20 mouse cellular contexts compared by ENCODE assay signal in genomic region chr1:162946837-162947558, GRCm38 (mm10). TPM values are rescaled to one million over a fixed set of nuclear protein-coding genes. Genes with fewer than 3 reads are reported as not detected.
DNase-seq lines count a peak whose midpoint lies in the region; ATAC-seq and TF ChIP-seq lines count a peak whose summit lies in the region.
"Had no signal": no experiment of that assay in that cellular context is flagged by ENCODE, and none has a peak within 500 bp of the region (broad histone marks: within the 10 kb centered on the region; RNA-seq: fewer than 3 reads in every experiment).

No protein-coding gene starts in this region.

- H3K27ac ChIP-seq in forebrain, embryonic 12.5 days, result no peak overlapping the region
- H3K27ac ChIP-seq in forebrain, postnatal 0 days (ENCODE audit: low read depth, low read length), result no peak overlapping the region
- no peak overlapping the region for H3K27ac ChIP-seq in midbrain, embryonic 13.5 days
- no peak overlapping the region for H3K27ac ChIP-seq in midbrain, embryonic 10.5 days (replicated peaks)
- no peak overlapping the region for H3K27ac ChIP-seq in limb, embryonic 12.5 days
- H3K27ac ChIP-seq in small intestine, adult 2 months (ENCODE audit: insufficient read depth, low read depth, low read length), result no peak overlapping the region
- no peak overlapping the region for H3K27ac ChIP-seq in heart, adult 2 months
- H3K27ac ChIP-seq: heart, embryonic 15.5 days; macrophage had no signal

- no peak for TF ChIP-seq EP300 in heart, adult 2 months (IDR thresholded peaks at IDR 0.05; ENCODE audit: insufficient read depth, low read depth, low read length)

- ATAC-seq in forebrain, embryonic 12.5 days (ENCODE audit: low FRiP score), result 0 out of 2 replicates have a peak, but pooled peaks have one; percentile 33
- no peak for ATAC-seq in forebrain, postnatal 0 days
- ATAC-seq in midbrain, embryonic 13.5 days, result peak; percentile 62; the same call in 1 of the 2 replicates
- ATAC-seq in limb, embryonic 12.5 days (ENCODE audit: insufficient number of reproducible peaks, insufficient read depth, low FRiP score, low TSS enrichment, low read depth), result peak; percentile 42; the same call in 1 of the 2 replicates
- ATAC-seq: inflammation-experienced regulatory T-cells, adult 6 months had no signal

- H3K4me3 ChIP-seq in forebrain, embryonic 12.5 days (replicated peaks), result no peak overlapping the region
- H3K4me3 ChIP-seq in forebrain, postnatal 0 days (ENCODE audit: low read depth, low read length), result no peak overlapping the region
- no peak overlapping the region for H3K4me3 ChIP-seq in midbrain, embryonic 13.5 days (replicated peaks)
- H3K4me3 ChIP-seq in midbrain, embryonic 10.5 days, result no peak overlapping the region
- H3K4me3 ChIP-seq in limb, embryonic 12.5 days (replicated peaks), result no peak overlapping the region
- no peak overlapping the region for H3K4me3 ChIP-seq in small intestine, adult 2 months (ENCODE audit: low read depth, low read length)
- H3K4me3 ChIP-seq in heart, adult 2 months, result no peak overlapping the region
- H3K4me3 ChIP-seq: heart, embryonic 15.5 days had no signal

- TF ChIP-seq CTCF in forebrain, postnatal 0 days (IDR thresholded peaks at IDR 0.05; ENCODE audit: low read depth), result no peak
- peak; percentile 5; the same call in 1 of the 2 replicates for TF ChIP-seq CTCF in small intestine, adult 2 months (IDR thresholded peaks at IDR 0.05; ENCODE audit: extremely low read depth, insufficient read length, insufficient replicate concordance, low read depth, low read length)
- no peak for TF ChIP-seq CTCF in heart, adult 2 months (IDR thresholded peaks at IDR 0.05)

- no peak overlapping the region for H3K9ac ChIP-seq in forebrain, embryonic 12.5 days
- no peak overlapping the region for H3K9ac ChIP-seq in forebrain, postnatal 0 days
- no peak overlapping the region for H3K9ac ChIP-seq in midbrain, embryonic 13.5 days (replicated peaks)
- no peak overlapping the region for H3K9ac ChIP-seq in limb, embryonic 12.5 days (replicated peaks)
- H3K9ac ChIP-seq in heart, adult 2 months (ENCODE audit: low read depth, low read length), result no peak overlapping the region
- H3K9ac ChIP-seq: heart, embryonic 15.5 days had no signal

- intact Hi-C loops in heart, adult 2 months (cut with DNase I), result no loop called here

- WGBS in forebrain, embryonic 12.5 days, result 78% methylated on average over 4 of the region's 4 CpGs
- WGBS in forebrain, postnatal 0 days, result 80% methylated on average over 4 of the region's 4 CpGs
- 80% methylated on average over 4 of the region's 4 CpGs for WGBS in midbrain, embryonic 13.5 days
- WGBS in midbrain, embryonic 10.5 days, result 80% methylated on average over 4 of the region's 4 CpGs
- 25% methylated on average over 4 of the region's 4 CpGs for WGBS in limb, embryonic 12.5 days
- WGBS in small intestine, adult 2 months, result 50% methylated on average over 4 of the region's 4 CpGs
- 85% methylated on average over 4 of the region's 4 CpGs for WGBS in heart, adult 2 months

- H3K27me3 ChIP-seq in forebrain, embryonic 12.5 days, result no peaks in the 10 kb centered on the region
- H3K27me3 ChIP-seq in forebrain, postnatal 0 days (ENCODE audit: insufficient read depth, low read length), result no peaks in the 10 kb centered on the region
- H3K27me3 ChIP-seq in midbrain, embryonic 13.5 days, result no peaks in the 10 kb centered on the region
- H3K27me3 ChIP-seq in midbrain, embryonic 10.5 days (ENCODE audit: low read depth, poor library complexity, severe bottlenecking), result no peaks in the 10 kb centered on the region
- H3K27me3 ChIP-seq in limb, embryonic 12.5 days, result no peaks in the 10 kb centered on the region
- H3K27me3 ChIP-seq in small intestine, adult 2 months (ENCODE audit: control insufficient read depth, insufficient read depth, low read length), result no peaks in the 10 kb centered on the region
- no peaks in the 10 kb centered on the region for H3K27me3 ChIP-seq in heart, adult 2 months (ENCODE audit: control insufficient read depth, insufficient read depth, low read length)
- H3K27me3 ChIP-seq: heart, embryonic 15.5 days had no signal

- no peak for DNase-seq in forebrain, postnatal 0 days
- no peak for DNase-seq in midbrain, embryonic 10.5 days (ENCODE audit: low spot score)
- no peak for DNase-seq in heart, adult 2 months
- DNase-seq in adrenal gland, adult (ENCODE audit: inconsistent age in 2 of 2, low spot score in 1 of 2), result no peak
- DNase-seq: adrenal gland, adult 2 months; cerebellum, postnatal 14 days; gastrocnemius, postnatal 36 days; kidney, postnatal 36 days; left cerebral cortex, postnatal 4 days; lung, adult 2 months had no signal

- no peak for TF ChIP-seq POLR2A in small intestine, adult 2 months (IDR thresholded peaks at IDR 0.05; ENCODE audit: low read depth, low read length)
- TF ChIP-seq POLR2A in heart, adult 2 months (IDR thresholded peaks at IDR 0.05; ENCODE audit: insufficient read depth, low read depth, low read length), result no peak

- H3K36me3 ChIP-seq in forebrain, embryonic 12.5 days (replicated peaks), result no peaks in the 10 kb centered on the region
- H3K36me3 ChIP-seq in forebrain, postnatal 0 days (ENCODE audit: insufficient read depth), result no peaks in the 10 kb centered on the region
- no peaks in the 10 kb centered on the region for H3K36me3 ChIP-seq in midbrain, embryonic 13.5 days
- H3K36me3 ChIP-seq in midbrain, embryonic 10.5 days, result no peaks in the 10 kb centered on the region
- H3K36me3 ChIP-seq in limb, embryonic 12.5 days, result no peaks in the 10 kb centered on the region
- no peaks in the 10 kb centered on the region for H3K36me3 ChIP-seq in small intestine, adult 2 months (ENCODE audit: control insufficient read depth, insufficient read depth, low read length)
- no peaks in the 10 kb centered on the region for H3K36me3 ChIP-seq in heart, adult 2 months (ENCODE audit: control insufficient read depth, insufficient read depth, low read length)
- H3K36me3 ChIP-seq: heart, embryonic 15.5 days had no signal

- peaks cover 3% of the 10 kb centered on the region; the same call in 1 of the 2 replicates for H3K4me1 ChIP-seq in forebrain, embryonic 12.5 days
- no peaks in the 10 kb centered on the region for H3K4me1 ChIP-seq in forebrain, postnatal 0 days (ENCODE audit: insufficient read depth)
- peaks cover 10% of the 10 kb centered on the region; the same call in 1 of the 2 replicates for H3K4me1 ChIP-seq in midbrain, embryonic 13.5 days (replicated peaks)
- H3K4me1 ChIP-seq in midbrain, embryonic 10.5 days, result no peaks in the 10 kb centered on the region
- peaks cover 20% of the 10 kb centered on the region for H3K4me1 ChIP-seq in limb, embryonic 12.5 days (replicated peaks)
- no peaks in the 10 kb centered on the region for H3K4me1 ChIP-seq in small intestine, adult 2 months (ENCODE audit: control insufficient read depth, insufficient read depth, insufficient read length, low read length)
- peaks cover 2% of the 10 kb centered on the region for H3K4me1 ChIP-seq in heart, adult 2 months (ENCODE audit: control insufficient read depth, insufficient read depth, low read length)
- H3K4me1 ChIP-seq: heart, embryonic 15.5 days had no signal

- no peaks in the 10 kb centered on the region for H3K9me3 ChIP-seq in forebrain, embryonic 12.5 days
- no peaks in the 10 kb centered on the region for H3K9me3 ChIP-seq in forebrain, postnatal 0 days (ENCODE audit: low read length)
- no peaks in the 10 kb centered on the region for H3K9me3 ChIP-seq in midbrain, embryonic 13.5 days
- H3K9me3 ChIP-seq in midbrain, embryonic 10.5 days (replicated peaks), result no peaks in the 10 kb centered on the region
- H3K9me3 ChIP-seq in limb, embryonic 12.5 days, result no peaks in the 10 kb centered on the region
- H3K9me3 ChIP-seq: heart, embryonic 15.5 days had no signal

- no peak overlapping the region for H3K4me2 ChIP-seq in forebrain, embryonic 12.5 days
- H3K4me2 ChIP-seq in forebrain, postnatal 0 days (ENCODE audit: low read depth), result no peak overlapping the region
- no peak overlapping the region for H3K4me2 ChIP-seq in midbrain, embryonic 13.5 days (replicated peaks)
- H3K4me2 ChIP-seq in limb, embryonic 12.5 days, result no peak overlapping the region
- H3K4me2 ChIP-seq: heart, embryonic 15.5 days had no signal

- no peaks in the 10 kb centered on the region for H3K79me2 ChIP-seq in heart, adult 2 months (replicated peaks; ENCODE audit: control insufficient read depth, insufficient read depth, low read length)

RNA-seq across cellular contexts. Expression of gene Fmo6, which starts 9.7 kb away (rescaled TPM):
- 0.14 and 0.91 TPM in 2 replicates for polyA plus RNA-seq in forebrain, embryonic 12.5 days (2016; fragmentation: Nextera tagmentation; extraction: Ambion mirVana)
- total RNA-seq in forebrain, postnatal 0 days (2014; rRNA removed), result not detected in 2 replicates
- not detected in 2 replicates for polyA plus RNA-seq in forebrain, postnatal 0 days (2015; fragmentation: Nextera tagmentation; extraction: Ambion mirVana)
- not detected in 2 replicates for polyA plus RNA-seq in midbrain, embryonic 13.5 days (2015; fragmentation: Nextera tagmentation; extraction: Ambion mirVana)
- polyA plus RNA-seq in midbrain, embryonic 10.5 days (2016; fragmentation: Nextera tagmentation; extraction: Ambion mirVana), result not detected in 2 replicates
- 0.11 TPM in 1 of 2 replicates, not detected in the other for polyA plus RNA-seq in limb, embryonic 12.5 days (2016; fragmentation: Nextera tagmentation; extraction: Ambion mirVana)
- not detected in 2 replicates for polyA plus RNA-seq in small intestine, adult 2 months (2012; rRNA removed)
- total RNA-seq in heart, adult 2 months (2021), result not detected
- polyA plus RNA-seq in heart, adult 2 months (2012; rRNA removed), result 0.53 TPM in 1 of 2 replicates, not detected in the other
- total RNA-seq: adrenal gland, adult 2 months; gastrocnemius, postnatal 36 days; layer of hippocampus, postnatal 25 days; left cerebral cortex, postnatal 4 days; neutrophil, adult 5-6 weeks had no signal
- polyA plus RNA-seq: adrenal gland, adult 2 months; heart, embryonic 15.5 days; inflammation-experienced regulatory T-cells, adult 6 months; macrophage had no signal

RNA-seq across cellular contexts. Expression of gene Fmo3, which starts 37.3 kb away (rescaled TPM):
- not detected in 2 replicates for polyA plus RNA-seq in forebrain, embryonic 12.5 days (2016; fragmentation: Nextera tagmentation; extraction: Ambion mirVana)
- not detected in 2 replicates for total RNA-seq in forebrain, postnatal 0 days (2014; rRNA removed)
- not detected in 2 replicates for polyA plus RNA-seq in forebrain, postnatal 0 days (2015; fragmentation: Nextera tagmentation; extraction: Ambion mirVana)
- not detected in 2 replicates for polyA plus RNA-seq in midbrain, embryonic 13.5 days (2015; fragmentation: Nextera tagmentation; extraction: Ambion mirVana)
- not detected in 2 replicates for polyA plus RNA-seq in midbrain, embryonic 10.5 days (2016; fragmentation: Nextera tagmentation; extraction: Ambion mirVana)
- polyA plus RNA-seq in limb, embryonic 12.5 days (2016; fragmentation: Nextera tagmentation; extraction: Ambion mirVana), result not detected in 2 replicates
- polyA plus RNA-seq in small intestine, adult 2 months (2012; rRNA removed), result not detected in 2 replicates
- under 1 TPM in 1 of 2 experiments, not detected in 1; 0.16 TPM for total RNA-seq in heart, adult 2 months (2021)
- polyA plus RNA-seq in heart, adult 2 months (2012; rRNA removed), result 0.32 and 2.9 TPM in 2 replicates
- total RNA-seq: gastrocnemius, postnatal 36 days; layer of hippocampus, postnatal 25 days; left cerebral cortex, postnatal 4 days; neutrophil, adult 5-6 weeks had no signal
- polyA plus RNA-seq: adrenal gland, adult 2 months; frontal cortex, adult 2 months; inflammation-experienced regulatory T-cells, adult 6 months; macrophage had no signal

RNA-seq across cellular contexts. Expression of gene Fmo2, which starts 48.5 kb away (rescaled TPM):
- 0.67 TPM in 1 of 2 replicates, not detected in the other for polyA plus RNA-seq in forebrain, embryonic 12.5 days (2016; fragmentation: Nextera tagmentation; extraction: Ambion mirVana)
- 0.38 and 0.81 TPM in 2 replicates for total RNA-seq in forebrain, postnatal 0 days (2014; rRNA removed)
- 0.30 and 0.50 TPM in 2 replicates for polyA plus RNA-seq in forebrain, postnatal 0 days (2015; fragmentation: Nextera tagmentation; extraction: Ambion mirVana)
- polyA plus RNA-seq in midbrain, embryonic 13.5 days (2015; fragmentation: Nextera tagmentation; extraction: Ambion mirVana), result 0.13 TPM in 1 of 2 replicates, not detected in the other
- polyA plus RNA-seq in midbrain, embryonic 10.5 days (2016; fragmentation: Nextera tagmentation; extraction: Ambion mirVana), result 0.02 TPM in 1 of 2 replicates, not detected in the other
- polyA plus RNA-seq in limb, embryonic 12.5 days (2016; fragmentation: Nextera tagmentation; extraction: Ambion mirVana), result 0.05 TPM in 1 of 2 replicates, not detected in the other
- 0.61 and 1.7 TPM in 2 replicates for polyA plus RNA-seq in small intestine, adult 2 months (2012; rRNA removed)
- total RNA-seq in heart, adult 2 months (2021), result 10 to 100 TPM; 35.5 to 52.9 TPM
- polyA plus RNA-seq in heart, adult 2 months (2012; rRNA removed), result 17.9 and 24.3 TPM in 2 replicates
- polyA plus RNA-seq: inflammation-experienced regulatory T-cells, adult 6 months; macrophage had no signal
